Mouse (Mus musculus) intestine, embryonic 14.5 days (tissue): ENCODE measurements around the gene Tsr1. TPM values are rescaled to one million over a fixed set of nuclear protein-coding genes. Genes with fewer than 3 reads are reported as not detected.

Source experiments
- ATAC-seq: fragments of 200-750 bp; cut with Nextera tagmentation; replicated peaks from 2 replicates; pipeline ENCODE4 v1.8.0; 2017; ENCODE audit warnings: low read depth, moderate number of reproducible peaks, moderate TSS enrichment, moderate library complexity; ENCODE audit not compliant: low FRiP score, low TSS enrichment
- DNase-seq: peaks from one replicate; pipeline ENCODE4 v3.0.0-alpha.2; 2018; ENCODE audit warnings: low spot score
- H3K27ac ChIP-seq: fragments of 300-500 bp; sonication (generic); 2 replicates; pipeline ENCODE4 v1.5.1; 2014; ENCODE audit warnings: low read depth, mild to moderate bottlenecking, control low read depth
- H3K27me3 ChIP-seq: fragments of 300-500 bp; sonication (generic); replicated peaks from 2 replicates; pipeline ENCODE4 v1.6.1; 2014; ENCODE audit warnings: low read length, control low read depth; ENCODE audit not compliant: control insufficient read depth, insufficient read depth
- H3K36me3 ChIP-seq: fragments of 300-500 bp; sonication (generic); 2 replicates; pipeline ENCODE4 v1.6.1; 2014; ENCODE audit warnings: low read length, control low read depth; ENCODE audit not compliant: control insufficient read depth, insufficient read depth
- H3K4me1 ChIP-seq: fragments of 300-500 bp; sonication (generic); replicated peaks from 2 replicates; pipeline ENCODE4 v1.6.1; 2014; ENCODE audit warnings: low read length, control low read depth, mixed read lengths; ENCODE audit not compliant: control insufficient read depth, insufficient read depth
- H3K4me2 ChIP-seq: fragments of 300-500 bp; sonication (generic); 2 replicates; pipeline ENCODE4 v1.6.1; 2014; ENCODE audit warnings: low read length
- H3K4me3 ChIP-seq: fragments of 300-500 bp; sonication (generic); 2 replicates; pipeline ENCODE4 v1.5.1; 2014; ENCODE audit warnings: low read depth, low read length, control low read depth, mixed read lengths
- H3K9ac ChIP-seq: fragments of 300-500 bp; sonication (generic); 2 replicates; pipeline ENCODE4 v1.6.1; 2014; ENCODE audit warnings: mild to moderate bottlenecking, low read length
- H3K9me3 ChIP-seq: fragments of 300-500 bp; sonication (generic); 2 replicates; pipeline ENCODE4 v1.6.1; 2016; ENCODE audit warnings: low read length, control low read depth; ENCODE audit not compliant: control insufficient read depth
- WGBS: fragments of 180-500 bp; shearing (Covaris S2); extraction: QIAGEN DNeasy Blood & Tissue Kit; methylation state at CpG from one replicate; pipeline ENCODE4 v1.1.7; 2014; 5-methylcytosine and 5-hydroxymethylcytosine counted together
- polyA plus RNA-seq: library from polyadenylated mRNA; unstranded; fragments of >200 nt; fragmentation: Nextera tagmentation; extraction: Ambion mirVana; gene quantifications from 2 replicates; pipeline ENCODE4 v1.2.1, GENCODE M21; 2014

Gene Tsr1
- polyA plus RNA-seq, result 64.3 and 65.9 TPM in 2 replicates

DNA sequence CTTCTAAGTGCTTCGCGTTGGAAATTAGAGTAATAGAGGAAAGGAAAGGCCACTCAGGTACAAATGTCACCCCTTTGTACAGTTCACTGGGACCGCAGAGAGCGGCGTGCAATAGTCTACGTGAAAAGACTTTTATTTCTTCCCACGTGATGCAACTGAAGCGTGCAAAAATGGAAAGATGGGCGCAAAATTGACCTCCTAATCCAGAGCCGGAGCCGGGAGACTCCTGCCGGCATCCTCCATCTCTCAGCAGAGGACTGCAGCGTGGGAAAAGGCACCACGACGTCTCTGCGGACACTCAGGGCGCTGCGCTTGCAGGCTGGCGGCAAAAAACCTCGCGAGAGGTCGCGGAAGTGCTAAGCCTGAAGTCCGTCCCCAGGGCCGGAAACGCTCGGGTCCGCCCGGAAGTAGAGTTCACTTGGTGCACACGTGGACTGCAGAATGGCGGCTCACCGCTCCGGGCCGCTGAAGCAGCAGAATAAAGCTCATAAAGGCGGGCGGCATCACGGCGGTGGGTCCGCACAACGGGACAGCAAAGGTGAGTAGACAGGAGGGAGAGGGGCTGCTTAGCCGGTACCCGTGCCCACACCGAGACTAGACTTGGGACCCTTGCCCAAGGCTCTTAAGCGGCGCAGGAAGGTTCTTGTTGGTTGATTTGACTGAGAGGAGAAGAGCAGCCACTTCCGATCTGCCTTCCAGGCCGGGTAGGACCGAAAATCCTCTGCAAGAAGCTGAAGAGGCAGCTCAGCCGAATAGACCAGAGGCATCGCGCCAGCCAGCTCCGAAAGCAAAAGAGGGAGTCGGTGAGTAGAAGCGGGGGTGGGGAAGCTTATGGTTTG lies at the start of gene Tsr1:
Gene Tsr1 (plus strand): TSS at position 394 of the 839 bp plus-strand sequence.
- H3K27me3 ChIP-seq, result no peaks in the 10 kb centered on the region
- H3K4me2 ChIP-seq, result peak within 1 kb of the TSS; percentile 93
- H3K4me1 ChIP-seq, result peaks cover 11% of the 10 kb centered on the region; the same call in 1 of the 2 replicates
- peak within 1 kb of the TSS; percentile 81 for H3K9ac ChIP-seq
- under 1% methylated on average over 54 of the region's 54 CpGs for WGBS
- DNase-seq, result peak; percentile 87
- no peaks in the 10 kb centered on the region for H3K9me3 ChIP-seq
- H3K27ac ChIP-seq, result peak within 1 kb of the TSS; percentile 78
- H3K36me3 ChIP-seq, result peaks cover 37% of the 10 kb centered on the region
- ATAC-seq, result peak; percentile 80
- H3K4me3 ChIP-seq, result peak within 1 kb of the TSS; percentile 97

DNA sequence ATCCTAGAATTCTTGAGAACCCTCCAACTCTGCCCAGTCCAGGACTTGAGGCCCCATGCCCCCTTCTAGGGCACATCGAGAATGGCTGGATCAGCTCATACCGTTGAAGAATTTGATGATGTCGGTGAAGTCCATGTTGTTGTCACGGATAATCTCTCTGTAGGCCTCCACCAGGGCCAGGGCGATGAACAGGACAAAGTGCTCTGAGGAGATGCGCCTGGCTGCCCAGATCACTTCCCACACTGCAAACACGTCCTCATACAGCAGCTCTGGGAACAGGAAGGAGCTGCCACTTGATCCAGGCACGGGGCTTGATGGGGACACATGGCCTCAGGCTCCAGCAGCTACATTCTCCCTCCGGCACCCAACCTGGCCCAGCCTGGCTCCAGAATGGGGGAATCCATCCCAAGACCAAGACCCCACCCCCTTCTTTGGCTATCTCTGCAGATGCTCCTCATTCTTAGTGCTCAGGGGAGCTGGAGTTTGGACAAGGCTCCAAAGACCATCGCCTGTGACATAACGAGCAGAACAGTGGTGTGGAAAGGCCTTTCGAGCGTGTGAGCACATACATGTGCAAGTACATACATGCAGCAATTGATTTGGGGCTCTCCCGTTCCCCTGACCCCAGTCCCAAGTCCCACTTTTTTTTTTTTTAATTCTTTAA lies 46.7 kb upstream of the Tsr1 start:
- 81% methylated on average over 14 of the region's 14 CpGs for WGBS
- no peak for DNase-seq
- Histone ChIP-seq H3K27ac (no peak overlapping the region), H3K36me3 (peaks cover 12% of the 10 kb centered on the region), H3K4me1 (no peaks in the 10 kb centered on the region), H3K9ac (no peak overlapping the region), H3K27me3 (no peaks in the 10 kb centered on the region), H3K4me3 (no peak overlapping the region), H3K4me2 (no peak overlapping the region), H3K9me3 (no peaks in the 10 kb centered on the region)
- ATAC-seq, result no peak

DNA sequence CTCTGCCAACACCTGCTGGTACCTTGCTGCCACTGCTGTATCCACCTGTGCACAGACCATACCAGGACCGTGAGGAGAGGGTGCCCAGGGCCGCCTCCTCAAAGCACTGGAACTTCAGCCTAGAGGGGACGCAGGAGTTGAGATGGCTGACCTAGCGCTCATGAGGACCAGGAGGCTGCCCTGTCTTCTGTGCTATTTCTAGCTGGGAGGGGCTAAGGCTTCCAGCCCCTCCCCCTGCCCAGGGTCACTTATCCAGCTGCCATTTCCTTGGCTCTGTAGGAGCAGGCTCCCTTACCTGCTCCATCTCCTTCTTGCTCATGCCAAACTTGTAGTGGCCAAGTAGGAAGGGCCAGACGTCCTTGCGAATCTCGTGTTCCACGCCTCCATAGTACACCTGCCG lies 40.1 kb upstream of the Tsr1 start:
- ATAC-seq (no peak), DNase-seq (no peak)
- Histone ChIP-seq H3K36me3 (peaks cover 5% of the 10 kb centered on the region), H3K4me3 (no peak overlapping the region), H3K4me1 (no peaks in the 10 kb centered on the region), H3K9ac (no peak overlapping the region), H3K27me3 (no peaks in the 10 kb centered on the region), H3K9me3 (no peaks in the 10 kb centered on the region), H3K27ac (no peak overlapping the region), H3K4me2 (no peak overlapping the region)
- WGBS, result 82% methylated on average over 9 of the region's 9 CpGs

DNA sequence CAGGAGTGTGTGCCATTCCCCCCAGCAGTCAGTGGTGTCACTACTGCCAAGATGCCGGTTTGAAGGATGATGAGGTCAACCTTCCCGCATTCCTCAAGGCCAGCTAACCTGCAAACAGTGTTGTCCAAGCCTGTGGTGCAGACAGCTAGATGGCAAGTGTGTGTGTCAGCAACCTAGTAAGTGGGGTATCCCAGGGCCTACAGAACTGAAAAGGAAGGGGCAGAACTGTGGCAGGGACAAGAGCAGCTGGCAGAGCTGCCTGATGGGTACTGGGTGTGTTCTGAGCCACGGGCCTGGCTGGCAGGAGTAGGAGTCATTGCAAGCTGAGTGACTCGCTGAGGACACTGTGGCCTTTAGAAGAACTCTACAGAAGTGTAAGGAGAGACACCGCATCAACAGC lies 35.7 kb upstream of the Tsr1 start:
- Histone ChIP-seq H3K9ac (no peak overlapping the region), H3K36me3 (peaks cover 8% of the 10 kb centered on the region), H3K27me3 (no peaks in the 10 kb centered on the region), H3K4me2 (no peak overlapping the region), H3K4me3 (no peak overlapping the region), H3K27ac (no peak overlapping the region), H3K9me3 (no peaks in the 10 kb centered on the region), H3K4me1 (no peaks in the 10 kb centered on the region)
- no peak for ATAC-seq
- 77% methylated on average over 5 of the region's 5 CpGs for WGBS
- DNase-seq, result no peak

DNA sequence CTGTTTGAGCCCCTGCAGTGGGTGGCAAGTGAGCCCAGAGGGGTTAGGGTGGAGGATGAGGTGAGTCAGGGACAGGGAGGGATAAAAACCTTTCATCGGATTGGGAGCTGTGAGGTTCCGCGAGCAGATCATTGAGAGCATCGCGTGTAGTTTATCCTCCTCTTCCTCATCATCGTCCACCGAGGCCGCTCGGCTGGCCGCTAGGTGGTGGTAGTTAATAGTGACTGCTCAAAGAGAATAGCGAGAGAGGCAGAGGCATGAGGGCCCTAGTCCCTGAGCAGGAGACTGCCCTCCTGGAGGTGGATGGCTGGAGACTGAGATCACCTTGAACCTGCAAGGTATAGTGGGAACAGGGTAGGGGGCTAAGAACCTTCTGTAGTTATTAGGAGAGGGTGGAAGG lies 34.4 kb upstream of the Tsr1 start:
- Histone ChIP-seq H3K4me2 (no peak overlapping the region), H3K9me3 (no peaks in the 10 kb centered on the region), H3K36me3 (peaks cover 8% of the 10 kb centered on the region), H3K27ac (no peak overlapping the region), H3K4me1 (no peaks in the 10 kb centered on the region), H3K4me3 (no peak overlapping the region), H3K9ac (no peak overlapping the region), H3K27me3 (no peaks in the 10 kb centered on the region)
- WGBS, result 27% methylated on average over 11 of the region's 11 CpGs
- DNase-seq, result peak; percentile 61
- ATAC-seq, result no peak

DNA sequence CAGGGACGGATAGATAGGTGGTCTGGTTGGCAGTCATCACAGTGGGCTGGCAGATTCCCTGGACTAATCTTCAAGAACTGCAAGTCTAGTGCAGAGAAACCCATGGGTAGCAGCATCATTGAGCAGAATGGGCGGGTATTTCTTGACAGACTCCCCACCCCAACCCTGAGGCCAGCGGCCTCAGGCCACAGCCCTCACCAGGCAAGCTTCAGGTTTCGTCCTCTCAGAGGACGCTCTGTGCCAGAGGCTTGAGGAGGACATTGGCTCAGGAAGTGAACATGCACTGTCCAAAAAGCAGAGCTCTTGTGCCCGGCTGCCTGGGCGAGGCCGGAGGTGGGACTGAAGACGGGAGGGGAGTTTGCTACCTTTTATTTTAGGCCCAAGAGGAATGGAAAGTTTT lies 33.5 kb upstream of the Tsr1 start:
- H3K27ac ChIP-seq, result no peak overlapping the region
- no peak overlapping the region for H3K4me2 ChIP-seq
- 87% methylated on average over 9 of the region's 9 CpGs for WGBS
- no peaks in the 10 kb centered on the region for H3K9me3 ChIP-seq
- no peaks in the 10 kb centered on the region for H3K27me3 ChIP-seq
- no peak for DNase-seq
- no peak overlapping the region for H3K4me3 ChIP-seq
- peaks cover 8% of the 10 kb centered on the region for H3K36me3 ChIP-seq
- no peak overlapping the region for H3K9ac ChIP-seq
- no peaks in the 10 kb centered on the region for H3K4me1 ChIP-seq
- ATAC-seq, result no peak

DNA sequence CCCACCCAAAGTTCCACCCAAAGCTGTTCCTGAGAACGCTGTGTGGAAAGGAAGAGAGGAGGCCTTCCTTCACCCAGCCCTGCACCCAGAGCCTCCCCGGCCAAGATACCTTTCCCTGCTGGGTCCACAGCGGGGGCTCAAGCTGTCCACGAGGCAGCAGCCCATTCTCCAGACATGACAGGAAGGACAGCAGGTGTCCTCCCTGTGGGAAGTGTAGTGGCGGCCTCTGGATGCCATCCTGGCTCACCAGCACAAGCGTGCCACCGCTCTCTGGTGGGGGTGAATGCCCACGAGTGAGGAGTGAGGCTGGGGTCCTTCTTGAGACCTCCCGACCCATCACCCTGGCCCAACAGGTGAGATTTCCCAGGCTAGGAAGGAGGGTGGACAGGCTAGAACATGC lies 32.6 kb upstream of the Tsr1 start:
- Histone ChIP-seq H3K27me3 (no peaks in the 10 kb centered on the region), H3K4me2 (no peak overlapping the region), H3K4me1 (no peaks in the 10 kb centered on the region), H3K9ac (no peak overlapping the region), H3K9me3 (no peaks in the 10 kb centered on the region), H3K4me3 (no peak overlapping the region), H3K36me3 (peaks cover 8% of the 10 kb centered on the region), H3K27ac (no peak overlapping the region)
- WGBS, result 84% methylated on average over 9 of the region's 9 CpGs
- ATAC-seq, result no peak
- DNase-seq, result no peak

DNA sequence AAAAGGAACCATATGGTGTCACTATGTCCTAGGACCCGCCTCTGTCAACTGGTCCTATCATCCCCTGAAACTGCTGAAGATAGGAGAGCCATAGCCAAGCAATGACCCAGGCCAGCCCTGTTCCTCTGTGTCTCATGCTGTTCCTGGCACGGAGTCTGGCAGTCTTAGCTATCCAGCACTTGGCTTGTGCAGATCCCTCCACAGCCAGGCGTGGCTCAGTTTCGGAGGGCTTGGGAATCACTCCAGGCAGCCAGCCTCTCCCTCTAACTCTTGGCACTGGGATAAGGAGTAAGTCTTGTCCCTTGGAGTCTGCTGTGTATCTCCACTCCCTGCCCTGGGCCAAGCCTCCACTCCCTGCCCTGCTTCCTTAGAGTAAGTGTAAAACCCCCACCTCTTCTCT lies 31.2 kb upstream of the Tsr1 start:
- ATAC-seq (no peak), DNase-seq (no peak)
- no peak overlapping the region for H3K27ac ChIP-seq
- no peak overlapping the region for H3K4me2 ChIP-seq
- no peaks in the 10 kb centered on the region for H3K27me3 ChIP-seq
- 85% methylated on average over 4 of the region's 4 CpGs for WGBS
- H3K4me3 ChIP-seq, result no peak overlapping the region
- no peaks in the 10 kb centered on the region for H3K4me1 ChIP-seq
- H3K9ac ChIP-seq, result no peak overlapping the region
- H3K36me3 ChIP-seq, result peaks cover 8% of the 10 kb centered on the region
- H3K9me3 ChIP-seq, result no peaks in the 10 kb centered on the region
